Comparison of ENCODE assay signal across 11 mouse cellular contexts in genomic region chr11:115970006-115970673, GRCm38 (mm10). TPM values are rescaled to one million over a fixed set of nuclear protein-coding genes. Genes with fewer than 3 reads are reported as not detected.
A peak's percentile ranks its signal among the peaks of the same experiment; 100 is the strongest.
DNase-seq lines count a peak whose midpoint lies in the region; ATAC-seq lines count a peak whose summit lies in the region.
"Had no signal": no experiment of that assay in that cellular context is flagged by ENCODE, and none has a peak within 500 bp of the region (broad histone marks: within the 10 kb centered on the region; RNA-seq: fewer than 3 reads in every experiment).

No protein-coding gene starts in this region.

- 60% methylated on average over 15 of the region's 15 CpGs for WGBS in heart, embryonic 10.5 days
- WGBS in intestine, embryonic 14.5 days = 47% methylated on average over 15 of the region's 15 CpGs

- H3K9me3 ChIP-seq in heart, embryonic 10.5 days = no peaks in the 10 kb centered on the region
- no peaks in the 10 kb centered on the region for H3K9me3 ChIP-seq in intestine, embryonic 14.5 days (ENCODE audit: control insufficient read depth, low read length)
- H3K9me3 ChIP-seq: heart, embryonic 13.5 days had no signal

- H3K27ac ChIP-seq in heart, embryonic 10.5 days = peak overlapping the region; percentile 42; the same call in 1 of the 2 replicates
- H3K27ac ChIP-seq in intestine, embryonic 14.5 days (ENCODE audit: low read depth) = peak overlapping the region; percentile 48

- no peak overlapping the region for H3K4me3 ChIP-seq in heart, embryonic 10.5 days
- H3K4me3 ChIP-seq in intestine, embryonic 14.5 days (ENCODE audit: low read depth, low read length) = no peak overlapping the region
- H3K4me3 ChIP-seq: heart, embryonic 13.5 days had no signal

- peaks cover 23% of the 10 kb centered on the region for H3K27me3 ChIP-seq in heart, embryonic 10.5 days (ENCODE audit: insufficient read depth, poor library complexity, severe bottlenecking)
- H3K27me3 ChIP-seq in intestine, embryonic 14.5 days (replicated peaks; ENCODE audit: control insufficient read depth, insufficient read depth, low read length) = peaks cover 18% of the 10 kb centered on the region

- no peak overlapping the region for H3K4me2 ChIP-seq in intestine, embryonic 14.5 days (ENCODE audit: low read length)
- H3K4me2 ChIP-seq: heart, embryonic 13.5 days had no signal

- intact Hi-C loops in left cerebral cortex, postnatal 36 days (cut with DNase I) = no loop called here

- H3K9ac ChIP-seq in intestine, embryonic 14.5 days (ENCODE audit: low read length) = no peak overlapping the region
- H3K9ac ChIP-seq: forebrain, postnatal 0 days; heart, embryonic 13.5 days had no signal

- peaks cover 36% of the 10 kb centered on the region for H3K4me1 ChIP-seq in heart, embryonic 10.5 days
- H3K4me1 ChIP-seq in intestine, embryonic 14.5 days (replicated peaks; ENCODE audit: control insufficient read depth, insufficient read depth, low read length) = peaks cover 10% of the 10 kb centered on the region; the same call in 1 of the 2 replicates

- no peak for ATAC-seq in intestine, embryonic 14.5 days (replicated peaks; ENCODE audit: low FRiP score, low TSS enrichment, low read depth)
- ATAC-seq: activated CD4-positive, CD25-positive, alpha-beta regulatory T cell, adult 4 months; forebrain, postnatal 0 days had no signal

- peaks cover 22% of the 10 kb centered on the region for H3K36me3 ChIP-seq in heart, embryonic 10.5 days
- H3K36me3 ChIP-seq in intestine, embryonic 14.5 days (ENCODE audit: control insufficient read depth, insufficient read depth, low read length) = peaks cover 16% of the 10 kb centered on the region

- no peak for DNase-seq in heart, embryonic 10.5 days (ENCODE audit: low spot score)
- DNase-seq in heart, adult 18-20 months = no peak
- DNase-seq in ES-CJ7 (ENCODE audit: low read depth, low spot score) = peak; percentile 57
- peak; percentile 60 for DNase-seq in intestine, embryonic 14.5 days (ENCODE audit: low spot score)
- peak; percentile 44 to 46 for DNase-seq in kidney, postnatal 36 days
- no peak for DNase-seq in left cerebral cortex, postnatal 36 days (ENCODE audit: low spot score in 2 of 2)
- no peak for DNase-seq in B cell, adult 2 months
- no peak for DNase-seq in left cerebral cortex, adult 8-10 months (ENCODE audit: low spot score in 2 of 2)
- DNase-seq: forebrain, postnatal 0 days had no signal

RNA-seq across cellular contexts. Expression of gene Itgb4, which starts 4.4 kb away (rescaled TPM):
- 0.67 and 1.1 TPM in 2 replicates for polyA plus RNA-seq in heart, embryonic 10.5 days (2016; fragmentation: Nextera tagmentation; extraction: Ambion mirVana)
- total RNA-seq in heart, adult 18-20 months (2021) = 1 to 10 TPM; 1.9 to 3.7 TPM
- polyA plus RNA-seq in intestine, embryonic 14.5 days (2014; fragmentation: Nextera tagmentation; extraction: Ambion mirVana) = 4.8 and 5.5 TPM in 2 replicates
- total RNA-seq in left cerebral cortex, postnatal 36 days (2021) = 1 to 10 TPM; 5.1 to 7.3 TPM
- 10 to 100 TPM in 3 of 4 experiments, 1 to 10 TPM in 1; 9.4 to 13.4 (median 11.3) TPM for total RNA-seq in left cerebral cortex, adult 8-10 months (2022)
- polyA plus RNA-seq: activated CD4-positive, CD25-positive, alpha-beta regulatory T cell, adult 4 months had no signal

RNA-seq across cellular contexts. Expression of gene Recql5, which starts 36.9 kb away (rescaled TPM):
- 20.4 and 22.3 TPM in 2 replicates for polyA plus RNA-seq in heart, embryonic 10.5 days (2016; fragmentation: Nextera tagmentation; extraction: Ambion mirVana)
- 1 to 10 TPM; 7.5 to 7.8 TPM for total RNA-seq in heart, adult 18-20 months (2021)
- 18.5 and 20.7 TPM in 2 replicates for polyA plus RNA-seq in intestine, embryonic 14.5 days (2014; fragmentation: Nextera tagmentation; extraction: Ambion mirVana)
- 10 to 100 TPM; 23.4 to 30.7 TPM for total RNA-seq in left cerebral cortex, postnatal 36 days (2021)
- 10 to 100 TPM; 23.5 to 33.0 (median 25.2) TPM for total RNA-seq in left cerebral cortex, adult 8-10 months (2022)

RNA-seq across cellular contexts. Expression of gene Sap30bp, which starts 37.1 kb away (rescaled TPM):
- 29.4 and 35.8 TPM in 2 replicates for polyA plus RNA-seq in heart, embryonic 10.5 days (2016; fragmentation: Nextera tagmentation; extraction: Ambion mirVana)
- total RNA-seq in heart, adult 18-20 months (2021) = 10 to 100 TPM; 19.0 to 19.9 TPM
- polyA plus RNA-seq in intestine, embryonic 14.5 days (2014; fragmentation: Nextera tagmentation; extraction: Ambion mirVana) = 37.3 and 38.6 TPM in 2 replicates
- total RNA-seq in left cerebral cortex, postnatal 36 days (2021) = 10 to 100 TPM; 47.6 to 48.3 TPM
- 10 to 100 TPM; 42.0 to 61.0 (median 55.7) TPM for total RNA-seq in left cerebral cortex, adult 8-10 months (2022)

RNA-seq across cellular contexts. Expression of gene Galk1, which starts 42.4 kb away (rescaled TPM):
- polyA plus RNA-seq in heart, embryonic 10.5 days (2016; fragmentation: Nextera tagmentation; extraction: Ambion mirVana) = 202 and 273 TPM in 2 replicates
- total RNA-seq in heart, adult 18-20 months (2021) = 10 to 100 TPM; 14.1 to 15.0 TPM
- 235 and 236 TPM in 2 replicates for polyA plus RNA-seq in intestine, embryonic 14.5 days (2014; fragmentation: Nextera tagmentation; extraction: Ambion mirVana)
- total RNA-seq in left cerebral cortex, postnatal 36 days (2021) = 10 to 100 TPM; 15.8 to 18.6 TPM
- 10 to 100 TPM; 16.1 to 19.7 (median 18.6) TPM for total RNA-seq in left cerebral cortex, adult 8-10 months (2022)

RNA-seq across cellular contexts. Expression of gene H3f3b, which starts 57.6 kb away (rescaled TPM):
- polyA plus RNA-seq in heart, embryonic 10.5 days (2016; fragmentation: Nextera tagmentation; extraction: Ambion mirVana) = 684 and 1,078 TPM in 2 replicates
- total RNA-seq in heart, adult 18-20 months (2021) = 100 to 1,000 TPM in 1 of 2 experiments, 10 to 100 TPM in 1; 98.0 to 107 TPM
- polyA plus RNA-seq in intestine, embryonic 14.5 days (2014; fragmentation: Nextera tagmentation; extraction: Ambion mirVana) = 1,654 and 1,734 TPM in 2 replicates
- total RNA-seq in left cerebral cortex, postnatal 36 days (2021) = 100 to 1,000 TPM; 253 to 254 TPM
- 100 to 1,000 TPM; 272 to 296 (median 284) TPM for total RNA-seq in left cerebral cortex, adult 8-10 months (2022)

Comparison
In these comparisons a context has a peak if more than half of its experiments do, and no peak if none do; other contexts are left out.
1. DNase-seq: peak in ES-CJ7 (single experiment), intestine, embryonic 14.5 days (single experiment) and kidney, postnatal 36 days (2 of 2); none in heart, embryonic 10.5 days (single experiment), heart, adult 18-20 months (0 of 2), left cerebral cortex, postnatal 36 days (0 of 2), B cell, adult 2 months (0 of 2) and left cerebral cortex, adult 8-10 months (0 of 2).